Mouse (Mus musculus) embryo, embryonic 11 days (tissue): ENCODE measurements around the gene Rnf145.
A peak's percentile ranks its signal among the peaks of the same experiment; 100 is the strongest.

Experiments
- DNase-seq: peaks from one replicate; pipeline ENCODE4 v3.0.0-alpha.2; 2015

The Rnf145 gene

GRCm38 (mm10) chr11:44518281-44519095, at the start of gene Rnf145:
Gene Rnf145 (plus strand): TSS chr11:44518964.
- DNase-seq: peak; percentile 89

DNA sequence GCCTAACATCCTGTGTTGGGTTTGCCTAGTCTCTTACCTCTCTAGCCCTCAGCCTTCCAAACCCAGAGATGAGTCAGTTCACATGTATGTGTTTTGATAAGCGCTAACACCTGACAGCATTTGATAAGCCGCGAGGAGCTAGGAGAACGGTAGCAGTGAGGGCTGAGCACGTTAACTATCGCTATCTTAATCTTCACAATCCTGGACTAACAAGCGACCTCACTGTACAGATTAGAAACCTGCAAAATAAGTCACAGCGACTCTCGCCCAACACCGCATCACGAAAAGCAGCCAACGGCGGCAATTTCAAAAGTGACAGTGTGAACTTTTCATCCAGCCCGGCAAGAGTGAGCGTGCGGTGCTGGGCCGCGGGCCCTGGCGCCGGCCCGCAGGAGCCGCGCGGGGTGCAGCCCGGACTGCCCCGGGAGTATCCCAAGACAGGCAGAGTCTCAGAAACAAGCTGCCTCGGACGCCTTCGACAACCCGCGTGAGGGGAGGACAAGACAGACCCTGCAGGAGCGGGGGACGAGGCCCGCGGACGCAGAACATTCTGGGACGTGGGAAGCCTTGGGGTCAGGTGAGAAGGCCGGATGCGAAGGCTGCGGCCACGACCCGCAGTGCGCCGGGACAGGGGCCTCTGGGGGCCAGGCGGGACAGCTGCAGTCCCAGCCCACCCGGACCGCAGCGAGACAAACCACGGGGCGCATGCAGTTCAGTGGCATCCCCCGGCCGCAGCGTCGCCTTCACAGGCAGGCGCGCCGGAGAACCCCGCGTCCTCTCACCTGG, 48.9 kb upstream of the Rnf145 start:
- no peak for DNase-seq

DNA sequence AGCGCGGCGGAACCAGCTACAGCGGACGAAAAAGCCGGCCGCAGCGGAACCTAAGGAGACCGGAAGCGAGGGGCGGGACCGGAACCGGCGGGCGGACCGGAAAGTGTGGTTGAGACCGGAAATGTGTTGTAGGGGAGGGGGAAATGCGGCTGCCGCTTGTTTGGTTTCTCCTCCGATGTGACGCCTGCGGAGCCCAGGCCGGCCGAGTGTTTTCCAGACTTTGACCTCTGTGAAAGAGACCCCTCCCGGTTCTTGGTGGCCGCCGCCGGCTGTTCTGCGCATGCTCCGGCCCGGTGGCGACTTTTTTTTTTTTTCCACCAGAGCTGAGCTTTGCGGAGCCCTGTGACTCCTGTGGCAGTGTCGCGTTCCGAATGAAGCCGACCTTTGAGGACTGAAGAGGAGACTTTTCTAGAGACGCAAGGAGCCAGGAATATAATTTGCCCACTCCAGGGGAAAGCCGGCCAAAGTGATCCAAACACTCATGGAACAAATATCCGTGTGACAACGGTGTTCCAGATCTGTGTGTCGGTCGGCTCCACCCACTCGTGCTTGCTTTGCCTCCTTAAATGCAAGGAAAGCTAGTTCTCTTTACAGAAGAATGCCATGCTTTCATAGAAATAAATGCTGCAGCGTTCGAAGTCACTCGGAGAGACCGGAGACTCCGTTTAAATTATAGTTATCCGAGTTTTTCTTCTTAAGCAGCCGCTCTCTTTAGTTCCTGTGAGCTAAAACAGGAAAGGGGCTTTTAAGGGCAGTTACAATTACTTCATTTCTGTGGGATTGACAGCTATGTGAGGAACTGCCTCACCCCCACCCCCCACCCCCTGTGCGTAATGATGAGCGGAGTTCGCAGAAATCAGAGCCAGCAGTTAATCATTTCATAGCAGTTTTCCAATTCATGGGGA, 48.1 kb upstream of the Rnf145 start, which contains the start of gene Ublcp1:
Ublcp1 (minus strand) TSS at position 67 of the 905 bp plus-strand sequence.
- peak; percentile 95 for DNase-seq

- peak; percentile 32 for DNase-seq
These were observed 47.3 kb upstream of the Rnf145 start for GRCm38 (mm10) chr11:44471337-44471995.

DNA sequence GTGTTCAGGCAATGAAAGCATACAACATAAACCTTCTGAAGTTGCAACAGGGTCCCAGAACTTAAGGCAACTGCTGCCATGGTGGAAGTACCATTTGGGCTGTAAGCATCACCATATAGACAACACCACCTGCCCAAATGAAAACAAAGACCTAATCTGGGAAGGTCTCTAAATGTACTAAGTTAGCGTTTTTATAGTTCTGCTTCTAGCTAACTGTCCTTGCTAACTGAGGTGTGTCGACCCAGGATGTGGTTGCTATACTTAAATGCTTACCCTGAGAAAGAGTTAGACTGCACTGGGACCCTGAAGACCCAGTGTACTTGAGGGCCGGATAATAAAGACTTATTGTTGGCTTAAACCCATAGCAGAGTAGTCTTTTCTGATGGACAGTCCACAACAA, 43.3 kb upstream of the Rnf145 start:
- no peak for DNase-seq

DNA sequence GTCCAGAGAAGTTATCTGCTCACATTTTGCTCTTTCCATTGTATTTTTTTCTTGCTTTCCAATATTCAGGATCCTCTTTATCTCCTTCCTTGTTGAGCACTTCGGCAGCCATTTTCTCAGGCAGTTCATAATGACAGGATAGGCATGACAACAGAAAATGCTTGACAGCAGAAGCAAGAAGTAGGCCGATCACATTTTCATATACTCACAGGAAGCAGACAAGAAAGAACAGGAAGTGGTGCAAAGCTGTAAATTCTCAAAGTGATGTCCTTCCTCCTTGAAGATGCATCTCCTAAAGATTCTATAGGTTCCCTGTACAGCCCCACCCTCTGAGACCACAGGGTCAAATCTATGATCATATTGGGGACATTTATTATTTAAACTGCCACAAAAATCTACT, 42.3 kb upstream of the Rnf145 start:
- DNase-seq: no peak

DNA sequence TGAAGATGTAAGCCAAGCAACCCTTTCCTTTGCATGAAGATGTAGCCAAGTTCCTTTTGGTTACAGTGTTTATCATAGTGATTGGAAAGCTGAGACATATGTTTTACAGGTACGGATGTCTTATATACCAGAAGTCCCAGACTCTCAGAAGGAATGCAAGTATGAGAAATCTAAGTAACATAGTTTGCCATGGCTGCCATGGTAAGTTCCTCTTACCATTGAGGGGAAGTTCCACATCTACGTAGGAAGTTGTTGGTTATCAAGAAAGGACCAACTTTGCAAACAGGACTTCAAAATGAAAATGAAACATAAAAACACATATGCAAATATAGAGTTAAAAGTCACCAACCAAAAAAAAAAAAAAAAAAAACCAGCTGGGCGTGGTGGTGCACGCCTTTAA, 40.4 kb upstream of the Rnf145 start:
- no peak for DNase-seq

DNA sequence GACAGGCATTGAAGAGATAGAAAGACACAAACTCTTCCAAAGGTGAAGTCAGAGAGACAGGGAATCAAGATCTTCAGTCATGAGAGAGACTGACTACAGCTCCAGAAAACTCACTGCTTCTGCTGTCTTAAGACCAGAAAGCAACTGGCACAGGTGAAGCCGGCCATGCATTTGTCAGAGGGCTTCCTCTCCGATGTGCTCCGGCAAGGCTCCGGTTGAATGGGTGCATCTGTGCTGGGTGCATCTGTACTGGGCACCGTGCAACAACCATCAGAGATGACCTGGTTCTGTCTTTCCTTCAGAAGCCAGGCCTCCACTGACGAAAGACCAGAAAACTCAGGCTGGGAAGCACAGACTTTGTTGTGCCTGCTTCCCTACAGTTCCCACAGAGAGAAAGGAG, 38.5 kb upstream of the Rnf145 start:
- DNase-seq: no peak

- DNase-seq: no peak
These were observed 33.6 kb upstream of the Rnf145 start for GRCm38 (mm10) chr11:44485089-44485736.

GRCm38 (mm10) chr11:44489117-44489516, 29.6 kb upstream of the Rnf145 start:
- no peak for DNase-seq

GRCm38 (mm10) chr11:44494643-44495323, 24.0 kb upstream of the Rnf145 start:
- no peak for DNase-seq

GRCm38 (mm10) chr11:44496217-44496616, 22.5 kb upstream of the Rnf145 start:
- DNase-seq: no peak

DNA sequence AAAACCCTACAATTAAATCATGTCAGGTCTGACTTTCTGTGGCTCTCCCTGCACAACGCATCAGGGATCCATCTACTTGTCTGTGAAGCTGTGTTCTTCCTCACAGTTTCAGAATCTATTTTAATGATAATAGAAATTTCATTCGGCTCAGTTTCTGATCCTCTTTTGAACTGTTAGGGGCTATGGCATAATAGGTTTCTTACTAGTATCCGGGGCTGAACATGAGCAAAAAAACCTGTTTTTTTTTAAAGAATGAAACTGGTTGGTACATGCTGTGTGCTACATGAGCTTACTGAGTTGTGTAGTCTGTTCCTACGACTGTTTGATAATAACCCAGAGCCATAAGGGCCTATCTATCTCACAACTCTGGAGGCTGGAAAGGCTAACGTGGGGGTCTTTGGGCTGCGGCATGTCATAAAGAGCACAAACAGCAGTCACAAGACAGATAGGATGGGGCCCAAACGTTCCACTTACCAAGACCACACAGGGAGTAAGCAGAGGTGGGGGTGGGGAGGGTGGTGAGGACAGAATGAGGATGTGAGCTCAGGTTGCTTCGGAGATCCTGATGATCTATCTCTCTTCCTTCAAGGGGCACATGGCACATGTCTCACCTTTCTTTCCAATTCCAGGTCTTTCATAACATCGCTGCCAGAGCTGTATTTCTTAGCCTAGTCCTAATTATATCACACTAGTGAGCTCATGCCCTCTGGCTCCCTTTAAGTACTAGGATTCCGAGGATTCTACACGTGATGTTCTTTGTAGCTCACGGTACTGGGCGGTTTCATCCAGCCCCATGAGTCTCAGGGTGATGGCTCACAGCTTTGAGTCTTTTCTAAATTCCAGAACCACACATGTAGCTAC, 20.1 kb upstream of the Rnf145 start:
- DNase-seq: no peak

DNA sequence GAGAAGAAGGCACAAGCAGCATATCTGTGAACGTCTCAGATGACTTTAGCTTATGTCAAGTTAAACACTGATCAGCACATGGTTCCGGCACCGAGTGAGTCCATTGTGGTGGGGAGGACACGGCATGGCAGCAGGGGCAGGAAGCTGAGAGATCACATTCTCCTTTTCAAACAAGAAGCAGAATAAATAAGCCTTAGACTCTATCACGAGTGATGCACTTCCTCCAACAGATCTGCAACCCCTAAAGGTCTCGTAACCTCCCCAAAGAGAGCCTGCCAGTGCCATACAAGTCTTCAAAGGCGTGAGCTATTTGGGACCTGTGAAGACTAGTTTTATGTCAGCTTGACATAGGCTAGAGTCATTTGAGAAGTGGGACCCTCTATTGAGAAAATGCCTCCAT, 17.8 kb upstream of the Rnf145 start:
- no peak for DNase-seq

- no peak for DNase-seq
These were observed 17.3 kb upstream of the Rnf145 start for GRCm38 (mm10) chr11:44501477-44501876.

GRCm38 (mm10) chr11:44502931-44503330, 15.8 kb upstream of the Rnf145 start:
- DNase-seq: no peak

DNA sequence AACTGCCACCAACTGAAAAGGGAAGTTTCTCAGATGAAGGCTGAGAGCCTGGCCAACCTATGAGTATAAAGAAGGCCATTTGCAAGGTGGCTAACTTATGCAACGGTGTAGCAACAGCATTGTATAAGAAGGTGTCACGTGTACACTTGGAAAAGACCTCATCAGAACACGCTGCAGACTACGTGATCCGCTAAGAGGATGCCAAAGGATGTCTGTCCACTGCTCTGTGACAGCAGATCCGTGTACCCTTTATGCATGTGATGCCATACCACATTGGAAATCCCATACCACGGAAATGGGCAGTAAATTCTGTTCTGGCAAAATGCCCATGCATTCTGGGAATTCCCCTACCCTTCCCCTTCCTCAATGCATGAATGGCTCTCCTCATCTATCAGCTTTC, 14.6 kb upstream of the Rnf145 start:
- no peak for DNase-seq

DNA sequence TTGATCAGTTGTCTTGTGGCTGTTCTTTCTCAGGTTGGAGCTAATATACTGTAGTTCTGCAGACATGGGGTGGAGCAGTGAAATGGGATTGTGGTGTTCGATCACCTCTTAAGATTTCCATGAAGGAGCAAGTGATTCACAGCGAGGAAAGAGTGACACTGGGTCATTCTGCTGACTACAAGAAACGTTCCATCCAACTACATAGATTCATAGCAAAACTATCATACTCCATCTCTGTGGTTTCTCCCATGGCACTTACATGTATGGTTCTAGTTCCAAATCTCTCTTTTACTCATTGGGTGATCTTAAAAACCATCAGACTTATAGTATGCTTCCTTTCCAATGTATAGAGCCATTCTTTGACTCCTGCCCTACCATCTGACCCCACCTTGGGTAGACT, 14.0 kb upstream of the Rnf145 start:
- no peak for DNase-seq

DNA sequence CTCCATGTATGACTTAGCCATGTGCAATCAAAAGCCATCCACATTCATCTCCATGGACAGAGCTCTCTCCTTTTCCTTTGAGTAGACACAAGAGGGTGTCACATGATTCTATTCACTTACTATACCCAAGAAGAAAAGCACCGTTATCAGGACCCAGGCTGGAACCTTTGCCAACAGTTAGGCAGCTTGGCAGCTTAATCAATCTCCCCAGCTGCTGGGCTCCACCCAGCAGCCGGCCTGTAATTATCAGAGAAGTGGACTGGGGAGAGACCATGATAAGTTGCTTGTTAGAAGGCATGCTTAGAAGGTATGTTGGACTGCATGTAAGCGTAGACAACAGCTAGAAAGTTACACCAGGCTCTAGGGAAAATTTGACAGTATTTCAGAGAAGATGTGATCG, 9.9 kb upstream of the Rnf145 start:
- DNase-seq: no peak

- no peak for DNase-seq
These were observed 8.9 kb upstream of the Rnf145 start for GRCm38 (mm10) chr11:44509906-44510305.
